Comparison of ENCODE assay signal across 19 mouse cellular contexts in the genomic region with DNA sequence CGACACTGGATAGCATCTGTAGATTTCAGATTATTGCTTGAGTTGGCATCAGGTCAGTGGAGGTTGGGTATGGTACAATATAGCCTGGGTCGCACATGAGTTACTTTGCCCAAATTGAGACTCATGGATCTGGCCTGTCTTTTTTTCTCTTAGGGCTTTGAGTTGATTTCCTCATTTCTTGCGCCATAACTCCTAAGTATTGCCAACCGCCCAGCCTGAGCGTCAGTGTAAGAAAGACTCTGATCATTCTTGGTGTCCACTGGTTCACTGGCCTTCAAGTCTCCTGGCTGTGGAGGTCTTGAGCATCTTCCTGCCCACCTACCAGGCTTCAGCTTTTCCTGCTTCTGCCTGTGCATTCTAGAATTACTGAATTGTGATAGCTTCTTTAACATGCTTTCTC.
DNase-seq lines count a peak whose midpoint lies in the region; ATAC-seq lines count a peak whose summit lies in the region.
"Had no signal": no experiment of that assay in that cellular context is flagged by ENCODE, and none has a peak within 500 bp of the region (broad histone marks: within the 10 kb centered on the region; RNA-seq: fewer than 3 reads in every experiment).

No protein-coding gene starts in this region.

- peak; percentile 82 for ATAC-seq in granulocyte monocyte progenitor cell, adult 5-6 weeks (replicated peaks; ENCODE audit: poor library complexity, severe bottlenecking)
- peak; percentile 58 for ATAC-seq in megakaryocyte progenitor cell, adult 5-6 weeks (replicated peaks; ENCODE audit: poor library complexity)
- no peak for ATAC-seq in activated CD4-positive, CD25-positive, alpha-beta regulatory T cell, adult 4 months
- no peak for ATAC-seq in erythroid progenitor cell, adult 5-6 weeks (replicated peaks; ENCODE audit: low FRiP score, poor library complexity, severe bottlenecking)
- ATAC-seq: forebrain, embryonic 13.5 days; forebrain, embryonic 15.5 days; Patski had no signal

- peak; percentile 3 for DNase-seq in adrenal gland, postnatal 10 days
- DNase-seq in adrenal gland, adult 18-20 months (ENCODE audit: low spot score in 2 of 2): no peak
- peak; percentile 47 for DNase-seq in fat pad, adult 2 months (ENCODE audit: extremely low read depth, low read depth, low spot score)
- DNase-seq in kidney, adult 11 months: no peak
- DNase-seq: adrenal gland, adult 2 months; adrenal gland, postnatal 14 days; adrenal gland, postnatal 36 days; cerebellum, adult 11-12 months; cerebellum, adult 2 months; cerebellum, adult 9-10 months; cerebellum, postnatal 10 days; cerebellum, postnatal 25 days had no signal

Comparison
In these comparisons a context has a peak if more than half of its experiments do, and no peak if none do; other contexts are left out.
1. DNase-seq: peak in adrenal gland, postnatal 10 days (single experiment) and fat pad, adult 2 months (single experiment); none in adrenal gland, adult 18-20 months (0 of 2) and kidney, adult 11 months (single experiment).
2. ATAC-seq: peak in granulocyte monocyte progenitor cell, adult 5-6 weeks (single experiment) and megakaryocyte progenitor cell, adult 5-6 weeks (single experiment); none in activated CD4-positive, CD25-positive, alpha-beta regulatory T cell, adult 4 months (single experiment) and erythroid progenitor cell, adult 5-6 weeks (single experiment).